Mouse (Mus musculus) CH12.LX (cell line): ENCODE measurements at regions not wholly inside any gene's neighbourhood (a gene's known extent, or its start where the extent isn't known, plus 50 kb on each side); places are given as distances from the start of the nearest gene placed in this dataset.

Experiments used
- CHD2 ChIP-seq: IDR thresholded peaks from 2 replicates; pipeline ENCODE4 v1.6.1; 2011; ENCODE audit warnings: low read length, improper control_type of control experiment
- CTCF ChIP-seq, 2 experiments: IDR thresholded peaks in 1 of 2; conservative IDR thresholded peaks in 1 of 2; 2 replicates each; pipeline ENCODE4 v1.5.1; 2011 to 2012; ENCODE audit warnings: low read depth in 2 of 2, low read length in 2 of 2, improper control_type of control experiment in 1 of 2, inconsistent platforms in 1 of 2, mild to moderate bottlenecking in 1 of 2, moderate library complexity in 1 of 2
- ELF1 ChIP-seq: IDR thresholded peaks from 2 replicates; pipeline ENCODE4 v1.6.1; 2014; ENCODE audit warnings: low read depth, mild to moderate bottlenecking, inconsistent platforms, low read length, improper control_type of control experiment
- EP300 ChIP-seq: IDR thresholded peaks from 2 replicates; pipeline ENCODE4 v1.6.1; 2011; ENCODE audit warnings: low read length, improper control_type of control experiment
- ETS1 ChIP-seq: conservative IDR thresholded peaks from 2 replicates; pipeline ENCODE4 v1.6.1; 2012; ENCODE audit warnings: low read depth, mild to moderate bottlenecking, inconsistent platforms, low read length, improper control_type of control experiment, moderate library complexity
- HCFC1 ChIP-seq: IDR thresholded peaks from 2 replicates; pipeline ENCODE4 v1.6.1; 2012; ENCODE audit warnings: low read depth, mild to moderate bottlenecking, inconsistent platforms, low read length, improper control_type of control experiment
- KAT2A ChIP-seq: IDR thresholded peaks from 2 replicates; pipeline ENCODE4 v1.6.1; 2012; ENCODE audit warnings: low read length, improper control_type of control experiment, inconsistent platforms; ENCODE audit not compliant: insufficient replicate concordance
- MAZ ChIP-seq: IDR thresholded peaks from 2 replicates; pipeline ENCODE4 v1.6.1; 2012; ENCODE audit warnings: low read depth, mild to moderate bottlenecking, inconsistent platforms, low read length, improper control_type of control experiment, moderate library complexity
- POLR2A ChIP-seq: IDR thresholded peaks from 2 replicates; pipeline ENCODE4 v1.6.1; 2011; ENCODE audit warnings: low read depth, mild to moderate bottlenecking, improper control_type of control experiment, low read length
- SIN3A ChIP-seq: IDR thresholded peaks from 2 replicates; pipeline ENCODE4 v1.6.1; 2012; ENCODE audit warnings: low read length, improper control_type of control experiment, inconsistent platforms
- TBP ChIP-seq: conservative IDR thresholded peaks from 2 replicates; pipeline ENCODE4 v1.6.1; 2011; ENCODE audit warnings: low read depth, low read length, improper control_type of control experiment
- TCF12 ChIP-seq: IDR thresholded peaks from 2 replicates; pipeline ENCODE4 v1.6.1; 2014; ENCODE audit warnings: low read depth, mild to moderate bottlenecking, inconsistent platforms, low read length, improper control_type of control experiment
- ZC3H11A ChIP-seq: IDR thresholded peaks from 2 replicates; pipeline ENCODE4 v1.6.1; 2012; ENCODE audit warnings: low read depth, mild to moderate bottlenecking, inconsistent platforms, low read length, improper control_type of control experiment
- ZNF384 ChIP-seq: IDR thresholded peaks from 2 replicates; pipeline ENCODE4 v1.6.1; 2012; ENCODE audit warnings: low read depth, low read length, improper control_type of control experiment, inconsistent platforms

DNA sequence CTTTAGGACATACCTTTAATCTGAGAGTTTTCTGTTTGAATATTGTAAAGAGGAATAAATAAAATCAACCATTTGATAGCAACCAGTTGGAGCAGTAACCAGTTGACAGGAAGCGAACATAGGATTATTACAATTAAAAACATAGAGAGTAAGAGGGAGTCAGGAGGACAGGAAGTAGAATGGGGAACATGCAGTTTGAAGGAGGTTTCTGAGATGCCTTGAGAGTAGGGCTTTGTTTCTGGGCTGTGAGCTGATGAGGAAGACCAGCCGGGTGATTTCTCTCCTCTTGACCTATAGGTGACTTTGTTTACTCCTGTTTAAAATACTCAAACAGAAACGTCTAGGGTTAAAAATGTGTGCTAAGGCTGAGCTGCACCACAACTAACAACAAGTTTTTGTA is 160.6 kb upstream of the Ctso start:
- TF ChIP-seq POLR2A: no peak
- TF ChIP-seq TBP: no peak
- TF ChIP-seq EP300: no peak
- TF ChIP-seq CTCF (conservative IDR thresholded peaks at IDR 0.05 in 1 of 2, IDR thresholded peaks at IDR 0.05 in 1 of 2; ENCODE audit: low read depth in 2 of 2, low read length in 2 of 2): no peak
- no peak for TF ChIP-seq MAZ
- TF ChIP-seq CHD2: no peak
- no peak for TF ChIP-seq TCF12
- no peak for TF ChIP-seq ELF1
- TF ChIP-seq KAT2A: no peak
- no peak for TF ChIP-seq ZNF384
- TF ChIP-seq HCFC1: no peak
- TF ChIP-seq ETS1: no peak
- TF ChIP-seq ZC3H11A: no peak
- TF ChIP-seq SIN3A: no peak
